Mouse (Mus musculus): Measurements from ENCODE around the gene Gak.
A peak's percentile ranks its signal among the peaks of the same experiment; 100 is the strongest.

Gak gene

GRCm38 (mm10) chr5:108599923-108600322 lies 29.6 kb downstream of the Gak start:
- DNase-seq (ENCODE audit: low spot score) = no peak

- DNase-seq (ENCODE audit: low spot score) = no peak
Observed at GRCm38 (mm10) chr5:108581361-108581891, 48.1 kb downstream of the Gak start.

- DNase-seq (ENCODE audit: low spot score) = no peak
Observed at GRCm38 (mm10) chr5:108573054-108573453, 56.5 kb downstream of the Gak start.

GRCm38 (mm10) chr5:108570991-108571390 lies 58.6 kb downstream of the Gak start:
- peak; percentile 10 for DNase-seq (ENCODE audit: low spot score)

- DNase-seq (ENCODE audit: low spot score) = no peak
Observed at GRCm38 (mm10) chr5:108567104-108567503, 62.5 kb downstream of the Gak start.

GRCm38 (mm10) chr5:108566523-108566922 lies 63.0 kb downstream of the Gak start:
- no peak for DNase-seq (ENCODE audit: low spot score)

GRCm38 (mm10) chr5:108565381-108565780 lies 64.2 kb downstream of the Gak start:
- DNase-seq (ENCODE audit: low spot score) = no peak

- no peak for DNase-seq (ENCODE audit: low spot score)
Observed at GRCm38 (mm10) chr5:108564346-108564745, 65.2 kb downstream of the Gak start.

GRCm38 (mm10) chr5:108562483-108562882 lies 67.1 kb downstream of the Gak start:
- no peak for DNase-seq (ENCODE audit: low spot score)

- no peak for DNase-seq (ENCODE audit: low spot score)
Observed at GRCm38 (mm10) chr5:108556986-108557385, 72.6 kb downstream of the Gak start.

- DNase-seq (ENCODE audit: low spot score) = no peak
Observed at GRCm38 (mm10) chr5:108554041-108554440, 75.5 kb downstream of the Gak start.

GRCm38 (mm10) chr5:108550207-108550594 lies 79.4 kb downstream of the Gak start:
- peak; percentile 41 for DNase-seq (ENCODE audit: low spot score)

GRCm38 (mm10) chr5:108549489-108550206 lies 79.9 kb downstream of the Gak start, which contains the start of gene Cplx1:
TSS of gene Cplx1 (minus strand) at chr5:108550024.
- DNase-seq (ENCODE audit: low spot score) = peak; percentile 78

GRCm38 (mm10) chr5:108549137-108549488 lies 80.4 kb downstream of the Gak start:
- no peak for DNase-seq (ENCODE audit: low spot score)

GRCm38 (mm10) chr5:108547636-108548035 lies 81.9 kb downstream of the Gak start:
- DNase-seq (ENCODE audit: low spot score) = no peak

GRCm38 (mm10) chr5:108543516-108544291 lies 85.9 kb downstream of the Gak start:
- DNase-seq (ENCODE audit: low spot score) = no peak

GRCm38 (mm10) chr5:108534188-108534587 lies 95.4 kb downstream of the Gak start:
- no peak for DNase-seq (ENCODE audit: low spot score)

GRCm38 (mm10) chr5:108522597-108522996 lies 107.0 kb downstream of the Gak start:
- no peak for DNase-seq (ENCODE audit: low spot score)

- no peak for DNase-seq (ENCODE audit: low spot score)
Observed at GRCm38 (mm10) chr5:108521896-108522295, 107.7 kb downstream of the Gak start.

GRCm38 (mm10) chr5:108521016-108521415 lies 108.5 kb downstream of the Gak start:
- no peak for DNase-seq (ENCODE audit: low spot score)

GRCm38 (mm10) chr5:108520153-108520552 lies 109.4 kb downstream of the Gak start:
- no peak for DNase-seq (ENCODE audit: low spot score)
